Mouse (Mus musculus) Patski (cell line): ENCODE data around the gene Rbks. TPM values are rescaled to one million over a fixed set of nuclear protein-coding genes. Genes with fewer than 3 reads are reported as not detected.

Experiments used
- ATAC-seq: fragments of 100-300 bp; one replicate; pipeline ENCODE4 v1.8.0; 2021
- CTCF ChIA-PET: fragments of 350-600 bp; sonication (Branson Sonifier 250); formaldehyde crosslinking; loops from one replicate; lab custom pipeline; 2022; ENCODE audit warnings: inconsistent platforms; lab: Charles Lee
- POLR2A ChIA-PET: fragments of 350-600 bp; sonication (Branson Sonifier 250); formaldehyde crosslinking; loops from one replicate; lab custom pipeline; 2022; ENCODE audit warnings: antibody characterized with exemption, inconsistent platforms; lab: Charles Lee
- DNase-seq: peaks from one replicate; pipeline ENCODE4 v3.0.0-alpha.2; 2011; ENCODE audit warnings: low read depth, low spot score
- H3K27me3 ChIP-seq: fragments of 371-371 bp; one replicate; pipeline ENCODE4 v1.5.1; 2021
- CTCF ChIP-seq: fragments of 100-300 bp; IDR thresholded peaks from one replicate; pipeline ENCODE4 v1.5.1; 2021
- in situ Hi-C: fragments of 300-500 bp; cut with MboI; formaldehyde crosslinking; loops from 3 replicates; pipeline ENCODE4 v1.11.1; 2018; ENCODE audit warnings: low pct_unique_long_range_greater_than_20kb, mixed read lengths
- polyA plus RNA-seq: library from polyadenylated mRNA; unstranded; gene quantifications from one replicate; pipeline ENCODE4 v1.2.3, GENCODE M21; 2021

Gene Rbks
- polyA plus RNA-seq, 1 experiment from 2014 or later = 11.3 TPM

DNA sequence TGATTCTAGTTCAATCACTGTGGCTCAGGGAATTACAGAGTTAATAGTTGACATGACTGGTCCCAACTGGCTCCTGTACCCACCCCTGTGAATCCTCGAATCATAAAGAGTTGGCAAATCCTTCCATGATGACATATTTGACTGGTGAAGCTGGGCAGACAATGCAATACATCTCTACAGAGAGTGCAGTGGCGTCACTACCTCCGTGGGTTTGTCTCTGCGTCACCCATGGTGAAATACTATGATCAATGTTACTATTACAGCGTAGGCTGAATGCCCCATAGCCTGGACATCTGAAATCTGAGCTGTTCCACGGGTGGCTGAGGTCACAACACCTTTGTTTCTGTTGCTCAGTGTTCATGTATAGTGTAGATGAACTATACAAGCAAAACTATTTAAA, 116.2 kb downstream of the Rbks start:
- TF ChIP-seq CTCF = no peak
- no peaks in the 10 kb centered on the region for H3K27me3 ChIP-seq
- ChIA-PET CTCF (interaction anchor here (8.1 kb wide), 1 partner anchor 16 kb away, joined by 83 read pairs; no protein-coding TSS in a partner anchor), POLR2A (interaction anchor here (1.1 to 4.5 kb wide), 3 partner anchors 14 to 44 kb away, joined by 3 to 19 read pairs (median 3); no protein-coding TSS in a partner anchor)
- no peak for ATAC-seq
- in situ Hi-C loops = loop anchor here (5.0 kb wide), 1 partner anchor 116 kb away; the partner anchor contains the start of genes Babam2 and Rbks
- DNase-seq = no peak

GRCm38 (mm10) chr5:31576539-31576975, 120.9 kb downstream of the Rbks start:
- in situ Hi-C loops = loop anchor here (5.0 kb wide), 1 partner anchor 36 kb away; no protein-coding TSS in a partner anchor
- peak; percentile 99 for ATAC-seq
- POLR2A ChIA-PET = interaction anchor here (0.7 to 2.4 kb wide), 10 partner anchors 9 to 61 kb away, joined by 3 to 15 read pairs (median 4); no protein-coding TSS in a partner anchor
- no peak for TF ChIP-seq CTCF
- no peaks in the 10 kb centered on the region for H3K27me3 ChIP-seq
- peak; percentile 99 for DNase-seq
- CTCF ChIA-PET = interaction anchor here (0.6 to 2.8 kb wide), 7 partner anchors 9 to 579 kb away, joined by 3 to 23 read pairs (median 3); no protein-coding TSS in a partner anchor

Other genes with a start within 250 kb of the Rbks start
- 15.8 TPM for gene Zfp512, start 245.2 kb downstream of the Rbks start, polyA plus RNA-seq
- gene 4930548H24Rik, start 211.9 kb downstream of the Rbks start, polyA plus RNA-seq = not detected
- gene Gpn1, start 202.9 kb downstream of the Rbks start, polyA plus RNA-seq = 37.4 TPM
- gene Slc4a1ap, start 170.6 kb downstream of the Rbks start, polyA plus RNA-seq = 45.8 TPM
- gene Supt7l, start 169.8 kb downstream of the Rbks start, polyA plus RNA-seq = 25.7 TPM
- gene Mrpl33, start 100.7 kb downstream of the Rbks start, polyA plus RNA-seq = 243 TPM
- 122 TPM for gene Babam2, start 57 bp upstream of the Rbks start, polyA plus RNA-seq